Mouse (Mus musculus) c-Kit-positive CD71-negative TER-119-negative erythroid progenitor cells, embryonic 14.5 days (primary cell): Measurements from ENCODE around the gene Ttc24.

Experiments used
- DNase-seq: peaks from one replicate; pipeline ENCODE4 v3.0.0-alpha.2; 2013; ENCODE audit warnings: low read depth

Gene Ttc24

GRCm38 (mm10) chr3:88077441-88077840 lies 663 bp downstream of the Ttc24 start:
- no peak for DNase-seq

- no peak for DNase-seq
These were observed 3.3 kb downstream of the Ttc24 start for GRCm38 (mm10) chr3:88074766-88075165.

GRCm38 (mm10) chr3:88074351-88074750 lies 3.8 kb downstream of the Ttc24 start:
- DNase-seq, result no peak

GRCm38 (mm10) chr3:88073631-88074030 lies 4.5 kb downstream of the Ttc24 start:
- no peak for DNase-seq

DNA sequence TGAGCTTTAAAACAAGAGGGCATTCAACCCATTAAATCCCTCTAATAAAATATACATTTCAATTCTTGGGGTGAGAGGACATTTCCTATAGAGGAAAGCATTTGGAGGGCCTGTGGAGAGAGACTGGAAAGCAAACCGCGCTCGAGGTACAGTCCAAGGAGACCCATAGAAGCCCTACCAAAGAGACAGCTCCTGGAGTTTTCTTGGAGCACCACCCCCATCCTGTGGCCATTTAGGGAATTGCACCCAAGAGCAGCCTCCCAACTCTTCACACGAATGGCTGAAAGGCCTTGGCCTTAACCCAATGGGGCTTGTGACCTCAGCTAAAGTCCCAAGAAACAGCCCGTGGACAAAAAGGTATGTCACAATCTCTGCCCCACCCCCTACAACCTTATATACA lies 6.3 kb downstream of the Ttc24 start:
- DNase-seq, result peak; percentile 80

- no peak for DNase-seq
These were observed 9.7 kb downstream of the Ttc24 start for GRCm38 (mm10) chr3:88068386-88068785.

- peak; percentile 79 for DNase-seq
These were observed 20.0 kb downstream of the Ttc24 start, which contains the start of gene Naxe for GRCm38 (mm10) chr3:88057902-88058696. TSS of gene Naxe (minus strand) at chr3:88058495.

- no peak for DNase-seq
These were observed 21.1 kb downstream of the Ttc24 start for GRCm38 (mm10) chr3:88057030-88057429.

GRCm38 (mm10) chr3:88049532-88049931 lies 28.6 kb downstream of the Ttc24 start:
- no peak for DNase-seq

- DNase-seq, result peak; percentile 91
These were observed 35.3 kb downstream of the Ttc24 start, which contains the start of gene Gpatch4 for GRCm38 (mm10) chr3:88042661-88043421. TSS of gene Gpatch4 (plus strand) at chr3:88043108.

DNA sequence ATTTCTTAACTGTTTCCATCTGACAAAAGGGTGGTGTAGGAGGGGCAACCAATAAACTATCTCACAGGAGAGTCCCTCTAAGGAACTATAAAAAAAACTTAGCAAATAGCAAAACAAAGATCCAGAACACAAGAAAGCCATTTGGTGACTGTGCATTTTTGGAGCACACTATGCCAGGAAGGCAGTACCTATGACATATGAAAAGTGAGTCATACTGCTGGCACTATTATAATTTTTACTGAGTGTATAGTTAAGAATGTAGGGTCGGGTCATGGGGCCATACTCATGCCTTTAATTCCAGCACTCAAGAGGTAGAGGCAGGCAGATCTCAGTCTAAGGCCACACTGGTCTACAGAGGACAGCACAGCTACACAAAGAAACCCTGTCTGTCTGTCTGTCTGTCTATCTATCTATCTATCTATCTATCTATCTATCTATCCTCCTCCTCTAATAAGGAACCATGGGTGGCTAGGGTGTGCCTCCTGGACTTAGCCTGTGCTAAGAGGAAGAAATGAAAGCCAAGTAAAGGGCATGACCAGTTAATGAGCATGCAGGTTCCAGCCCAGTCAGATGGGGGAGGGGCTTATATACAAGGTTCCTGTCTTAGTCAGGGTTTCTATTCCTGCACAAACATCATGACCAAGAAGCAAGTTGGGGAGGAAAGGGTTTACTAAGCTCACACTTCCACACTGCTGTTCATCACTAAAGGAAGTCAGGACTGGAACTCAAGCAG lies 42.4 kb downstream of the Ttc24 start:
- DNase-seq, result no peak

DNA sequence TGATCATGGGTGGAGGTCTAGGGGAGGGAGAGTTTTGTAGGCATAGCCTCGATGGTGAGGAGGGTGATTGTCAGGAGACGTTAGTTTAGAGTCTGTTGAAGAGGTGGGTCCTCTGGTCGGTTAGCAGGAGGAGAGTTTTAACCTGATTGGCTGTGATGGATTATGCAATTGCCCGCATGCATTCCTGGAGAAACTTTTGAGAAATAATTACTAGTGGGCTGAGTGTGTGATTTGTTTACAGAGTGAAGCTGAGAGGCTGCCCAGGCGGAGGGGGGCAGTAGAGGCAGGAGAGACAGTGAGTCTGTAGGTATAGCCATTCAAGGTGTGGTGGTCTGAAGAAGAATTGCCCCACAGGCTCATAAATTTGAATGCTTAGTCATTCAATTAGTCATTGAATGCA lies 44.6 kb downstream of the Ttc24 start:
- no peak for DNase-seq

DNA sequence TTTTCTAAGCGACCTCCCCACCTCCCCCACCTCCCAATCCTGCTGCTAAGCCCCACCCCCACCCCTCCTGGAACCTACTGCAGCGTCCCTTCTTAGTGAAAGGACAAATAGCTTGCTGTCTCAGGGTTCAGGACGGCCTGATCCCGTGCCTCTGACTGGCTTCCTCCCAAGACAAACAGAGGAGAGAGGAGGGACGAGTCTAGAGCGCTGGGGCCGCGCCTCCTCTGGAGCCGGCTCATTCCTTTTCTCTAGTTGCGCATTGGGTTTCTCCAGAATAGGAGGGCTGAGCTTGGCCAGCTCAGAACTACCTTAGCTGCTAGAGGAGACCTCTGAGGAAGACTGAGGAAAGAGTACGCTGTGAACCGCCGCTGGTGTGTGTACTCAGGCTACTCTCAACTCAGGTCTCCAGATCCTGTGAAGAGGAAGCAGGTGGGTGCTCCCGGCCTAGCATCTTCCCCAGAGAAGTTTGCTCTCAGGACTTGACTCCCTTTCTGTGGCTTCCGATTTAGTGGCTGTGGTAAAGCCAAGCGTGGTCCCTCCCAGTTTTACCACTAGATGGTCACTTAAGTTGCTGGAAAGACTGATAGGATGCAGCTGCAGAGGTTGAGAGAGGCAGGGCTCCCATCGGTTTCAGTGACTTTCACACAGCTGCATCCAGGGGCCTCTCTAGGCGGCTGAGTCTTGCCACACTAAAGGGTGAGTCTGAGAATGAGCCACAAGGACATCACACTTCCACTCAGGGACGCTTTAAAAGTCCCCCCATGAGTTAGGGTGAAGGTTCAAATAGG lies 47.3 kb downstream of the Ttc24 start:
- DNase-seq, result no peak

GRCm38 (mm10) chr3:88027434-88028186 lies 50.5 kb downstream of the Ttc24 start, which contains the start of gene Hapln2:
TSS of gene Hapln2 (minus strand) at chr3:88027583.
- DNase-seq, result no peak

DNA sequence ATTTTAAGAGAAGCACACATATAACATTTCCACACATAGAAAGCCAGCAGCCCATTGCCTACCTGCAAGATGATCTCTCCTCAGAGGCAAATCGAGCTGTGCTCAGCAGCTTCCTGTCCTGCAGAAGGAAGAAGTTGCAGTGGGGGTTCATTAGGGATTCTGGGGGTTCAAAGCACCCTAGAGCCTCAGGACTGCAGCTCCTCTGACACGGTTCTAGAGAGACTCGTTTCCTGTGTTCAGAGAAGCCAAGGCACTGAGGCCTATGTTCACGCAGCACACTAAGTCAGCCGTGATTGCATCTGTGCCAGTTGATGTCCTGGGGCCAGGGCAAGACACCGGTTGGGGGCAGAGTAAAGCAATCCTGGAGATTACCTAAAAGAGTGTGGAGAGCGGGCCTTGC lies 51.3 kb downstream of the Ttc24 start:
- no peak for DNase-seq

DNA sequence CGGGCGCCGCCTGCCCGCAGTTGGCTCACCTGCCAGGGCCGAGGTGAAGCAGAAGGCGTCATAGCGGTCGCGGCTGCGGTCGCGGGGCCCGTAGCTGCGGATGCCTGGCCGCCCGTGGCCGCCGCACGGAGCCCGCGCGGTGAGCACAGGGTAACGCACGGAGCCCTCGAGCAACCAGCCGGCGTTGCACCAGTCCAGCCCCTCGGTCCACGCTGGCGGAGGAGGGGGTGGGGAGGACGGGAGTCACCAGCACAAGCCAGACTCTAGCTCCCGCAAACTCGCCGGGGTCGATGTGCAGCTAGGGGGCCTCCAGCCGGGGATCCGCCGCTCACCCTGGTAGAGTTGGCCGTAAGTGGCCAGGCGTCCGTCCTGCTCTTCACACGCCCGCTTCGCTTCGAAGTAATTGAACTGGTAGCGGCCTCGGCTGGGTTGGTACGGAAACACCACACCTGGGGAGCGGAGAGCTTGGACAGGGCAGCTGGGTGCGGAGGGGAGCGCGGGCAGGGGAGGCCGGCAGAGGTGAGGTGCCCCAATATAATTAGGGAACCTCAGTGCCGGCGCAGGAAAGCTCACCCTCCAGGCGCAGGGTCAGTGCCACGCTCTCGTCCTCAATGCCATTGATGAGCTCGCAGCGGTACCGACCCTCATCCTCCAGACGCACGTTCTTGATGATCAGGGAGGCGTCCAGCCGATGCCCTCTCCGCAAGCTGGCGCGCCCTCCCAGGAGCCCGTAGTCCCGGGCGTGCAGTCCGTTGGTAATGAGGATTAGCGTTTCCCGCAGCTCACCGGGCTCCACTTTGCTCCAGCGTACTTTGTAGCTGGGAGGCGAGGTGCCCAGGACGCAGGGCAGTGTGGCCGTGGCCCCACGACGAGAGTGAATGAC lies 54.7 kb downstream of the Ttc24 start:
- no peak for DNase-seq

- peak; percentile 69 for DNase-seq
These were observed 55.5 kb downstream of the Ttc24 start for GRCm38 (mm10) chr3:88022322-88023191.
